Mouse (Mus musculus) induced T-regulatory cell, adult 2 months (primary cell): ENCODE results near the gene Uprt.
A peak's percentile ranks its signal among the peaks of the same experiment; 100 is the strongest.

ENCODE experiments used
- DNase-seq: peaks from one replicate; pipeline ENCODE4 v3.0.0-alpha.2; 2012; ENCODE audit warnings: low read depth

The Uprt gene

DNA sequence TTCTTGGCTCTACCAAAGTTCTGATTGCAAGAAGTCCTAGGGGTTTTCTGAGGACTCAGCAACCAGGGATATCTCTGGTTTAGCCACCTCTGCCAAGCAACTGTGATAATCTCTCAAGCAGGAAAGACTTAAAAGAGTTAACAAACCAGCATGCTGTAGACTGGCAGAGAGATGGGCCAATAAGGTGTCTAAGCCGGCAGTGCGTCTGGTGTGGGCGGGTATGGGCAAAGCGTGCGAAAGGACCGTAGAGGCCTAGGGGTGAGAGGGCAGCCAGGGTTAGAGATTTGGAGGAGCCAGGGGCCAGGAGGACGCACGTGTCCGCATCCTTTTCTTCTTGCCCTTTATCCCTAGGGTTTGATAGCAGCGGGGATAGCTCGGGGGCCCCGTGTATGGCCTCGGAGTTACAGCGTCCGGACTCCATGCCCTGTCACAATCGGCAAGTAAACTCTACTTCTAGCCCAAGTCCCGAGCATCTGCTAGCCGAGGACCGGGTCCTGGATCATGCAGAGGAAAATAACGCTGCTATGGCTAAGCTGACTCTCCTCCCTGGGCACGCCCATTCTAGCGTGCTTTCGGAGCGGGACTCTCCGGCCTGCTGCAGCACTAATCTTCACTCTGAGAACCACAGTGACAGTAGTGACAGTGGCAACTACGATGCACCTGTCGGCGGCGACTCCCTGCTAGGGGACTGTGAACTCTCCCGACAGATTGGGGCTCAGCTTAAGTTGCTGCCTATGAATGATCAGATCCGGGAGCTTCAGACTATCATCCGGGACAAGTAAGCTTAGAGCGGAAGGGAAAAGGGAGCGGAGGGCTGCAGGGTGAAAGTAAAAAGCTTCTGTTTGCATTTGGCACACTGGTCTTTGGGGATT, at the start of gene Uprt:
TSS of gene Uprt (plus strand) at position 247 of the 872 bp plus-strand sequence.
- DNase-seq: peak; percentile 83

DNA sequence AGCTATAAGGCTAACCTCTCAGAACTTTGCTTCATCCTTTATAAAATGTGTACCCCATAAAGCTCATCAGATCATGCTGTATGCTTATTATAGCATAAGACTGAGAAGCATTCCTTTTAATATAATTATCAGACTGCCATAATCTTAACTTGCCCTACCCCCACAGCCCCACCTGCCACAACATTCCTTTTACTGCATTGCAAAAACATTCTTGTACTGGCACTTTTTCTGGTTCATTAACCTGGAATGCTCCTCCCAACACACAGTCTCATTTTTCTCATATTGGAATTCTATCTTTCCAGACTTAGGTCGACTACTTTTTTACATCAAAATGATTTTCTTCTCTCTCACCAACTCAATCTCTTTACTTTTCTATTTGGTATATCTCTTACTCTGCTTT, 49.2 kb upstream of the Uprt start:
- DNase-seq: no peak

DNA sequence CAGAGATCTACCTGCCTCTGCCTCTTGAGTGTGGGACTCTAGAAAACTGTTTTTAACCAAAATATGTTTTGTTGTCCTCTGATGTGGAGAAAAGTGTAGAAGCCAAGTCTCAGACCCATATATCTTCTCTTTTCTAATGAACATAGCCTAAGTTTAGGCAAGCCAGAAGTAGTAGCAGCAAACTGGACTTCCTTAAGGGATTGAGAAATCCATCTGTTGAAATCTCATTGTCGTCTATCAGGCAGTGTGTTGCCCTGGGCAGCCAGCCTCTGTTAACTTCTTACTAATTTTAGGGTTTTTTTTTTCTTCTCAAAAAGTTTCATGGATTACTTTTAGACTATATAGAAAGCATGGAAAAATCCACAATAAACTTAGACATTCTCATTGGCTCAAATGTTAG, 30.2 kb upstream of the Uprt start:
- DNase-seq: no peak

DNA sequence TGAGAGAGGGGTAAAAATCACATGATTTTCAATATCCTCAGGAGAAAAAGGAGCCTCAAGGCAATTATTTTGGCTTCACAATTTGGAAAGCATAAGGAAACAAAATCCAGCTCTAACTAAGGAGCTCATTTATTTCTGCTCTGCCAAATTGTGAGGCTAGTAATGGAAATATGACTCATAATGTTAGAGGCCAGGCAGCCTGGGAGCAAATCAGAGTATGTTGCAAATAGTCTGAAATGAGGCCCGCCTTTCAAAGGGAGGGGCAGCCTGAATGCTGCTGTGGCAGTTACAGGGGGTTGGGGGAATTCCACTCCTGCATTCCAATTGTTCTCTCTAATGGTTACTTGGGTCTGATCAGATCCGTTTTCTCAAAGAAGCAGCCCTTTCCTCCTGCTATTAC, 20.9 kb upstream of the Uprt start:
- DNase-seq: no peak

DNA sequence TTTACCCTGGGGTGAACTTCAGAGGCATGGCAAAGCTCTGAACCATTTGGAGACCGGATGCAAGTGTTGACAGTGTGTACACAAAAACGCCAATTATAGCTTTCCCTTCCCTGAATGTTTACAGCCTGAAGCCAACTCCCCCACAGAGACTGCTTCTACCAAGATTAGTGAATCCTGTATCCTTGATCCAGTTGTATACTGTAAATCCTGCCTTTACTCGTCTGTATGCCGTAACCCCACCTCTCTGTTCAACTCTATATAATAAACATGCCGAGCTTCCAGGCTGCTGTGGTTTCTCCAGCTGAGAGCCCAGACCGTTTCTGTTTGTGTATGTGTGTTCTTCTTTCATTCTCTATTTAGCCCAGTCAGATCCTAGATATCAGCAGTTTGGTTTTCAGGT, 18.2 kb upstream of the Uprt start:
- DNase-seq: no peak

DNA sequence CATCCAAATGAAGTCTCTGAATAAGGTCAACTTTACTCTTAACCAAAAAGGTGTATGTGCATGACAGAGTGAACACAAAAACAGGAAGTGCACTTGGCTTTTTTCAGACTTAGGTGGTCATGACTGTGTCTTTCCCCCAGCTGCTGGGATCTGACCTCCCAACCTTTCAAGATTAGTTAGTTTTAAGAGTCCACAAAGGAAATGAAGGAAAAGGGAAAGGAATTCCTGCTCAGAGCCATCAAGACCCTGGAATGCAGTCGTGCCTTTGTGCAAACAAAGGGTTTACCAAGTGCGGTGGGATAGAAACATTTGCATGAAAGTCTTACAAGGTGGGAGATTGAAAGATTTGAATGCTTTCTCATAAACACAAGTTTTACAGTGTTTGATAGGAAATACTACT, 4.6 kb upstream of the Uprt start:
- no peak for DNase-seq

DNA sequence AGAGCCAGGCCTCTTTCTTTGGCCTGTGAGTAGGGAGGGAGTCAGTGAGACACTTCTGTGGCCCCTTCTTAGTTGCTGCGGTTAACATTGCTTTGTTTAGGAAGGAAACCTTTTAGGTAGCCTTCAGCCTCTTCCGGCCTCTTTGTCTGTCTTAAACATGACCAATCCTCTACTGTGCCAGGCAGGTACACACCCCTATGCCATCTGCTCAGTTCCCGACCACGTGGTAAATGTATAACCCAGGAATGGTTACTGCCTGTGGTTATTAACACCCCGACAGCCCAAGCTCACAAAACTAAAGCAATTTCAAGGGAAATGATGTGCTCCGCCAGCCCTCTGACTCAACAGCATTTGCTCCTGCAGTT, 808 bp downstream of the Uprt start:
- DNase-seq: peak; percentile 51

DNA sequence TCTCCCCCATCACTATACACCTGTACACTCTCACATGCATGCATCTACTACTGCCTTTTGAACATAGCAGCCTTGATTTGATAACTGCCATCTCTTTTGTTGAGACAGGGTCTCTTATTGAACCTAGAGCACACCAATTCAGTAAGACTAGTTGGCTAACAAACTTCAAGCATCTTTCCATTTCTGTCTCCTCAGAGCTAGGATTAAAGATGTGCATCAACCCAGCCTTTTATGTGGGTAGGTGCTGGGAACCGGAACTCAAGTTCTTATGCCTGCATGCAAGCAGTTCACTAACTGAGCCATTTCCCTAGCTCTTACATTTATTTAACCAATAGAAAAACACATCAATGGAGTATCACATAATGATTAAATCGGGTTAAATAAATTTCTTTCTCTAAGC, 3.0 kb downstream of the Uprt start:
- peak; percentile 13 for DNase-seq

DNA sequence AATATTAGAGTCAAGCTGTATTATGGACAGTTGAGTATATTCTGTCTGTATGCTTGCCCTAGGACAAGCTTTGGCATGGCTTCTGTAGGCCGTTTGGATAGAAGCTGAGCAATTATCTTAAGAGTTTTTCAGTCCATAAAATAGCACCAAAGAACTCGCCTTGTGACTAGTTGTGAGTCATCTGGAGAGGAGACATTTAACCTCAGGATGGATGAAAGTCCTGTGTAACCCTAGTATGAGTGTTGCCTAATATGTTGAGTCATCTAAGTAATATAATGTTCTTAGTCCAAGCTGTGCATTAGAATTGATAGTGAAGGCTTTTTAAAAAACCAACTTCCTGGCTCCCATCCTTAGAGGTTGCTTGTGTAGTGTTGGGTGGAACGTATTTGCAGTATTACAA, 5.4 kb downstream of the Uprt start:
- peak; percentile 9 for DNase-seq

DNA sequence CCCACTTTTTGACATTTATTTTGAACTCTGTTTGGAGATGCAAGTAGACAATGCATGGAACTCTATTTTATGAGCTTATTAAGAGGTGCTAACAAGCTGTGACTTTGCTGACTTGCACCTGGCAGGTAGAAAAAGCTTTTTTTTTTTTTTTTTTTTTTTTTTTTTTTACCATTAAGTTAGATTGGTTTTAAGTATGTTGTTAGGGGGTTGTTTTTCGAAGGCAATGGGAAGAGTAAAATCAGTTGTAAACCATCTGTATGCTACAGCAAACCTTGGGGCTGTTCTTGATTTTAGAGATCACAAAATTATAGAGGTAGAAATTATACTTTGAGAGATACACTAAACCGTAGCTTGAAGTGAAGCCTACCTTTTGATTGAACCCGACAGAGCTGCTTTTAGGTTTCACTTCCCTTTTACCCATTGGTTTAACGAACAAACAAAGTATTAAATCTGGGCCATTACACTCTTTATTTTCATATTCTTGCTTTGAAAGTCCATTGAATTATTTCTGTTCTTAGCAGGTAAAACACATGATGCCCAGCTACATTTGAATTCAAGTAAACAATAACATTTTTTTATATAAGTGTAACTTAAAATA, 6.4 kb downstream of the Uprt start:
- DNase-seq: no peak

DNA sequence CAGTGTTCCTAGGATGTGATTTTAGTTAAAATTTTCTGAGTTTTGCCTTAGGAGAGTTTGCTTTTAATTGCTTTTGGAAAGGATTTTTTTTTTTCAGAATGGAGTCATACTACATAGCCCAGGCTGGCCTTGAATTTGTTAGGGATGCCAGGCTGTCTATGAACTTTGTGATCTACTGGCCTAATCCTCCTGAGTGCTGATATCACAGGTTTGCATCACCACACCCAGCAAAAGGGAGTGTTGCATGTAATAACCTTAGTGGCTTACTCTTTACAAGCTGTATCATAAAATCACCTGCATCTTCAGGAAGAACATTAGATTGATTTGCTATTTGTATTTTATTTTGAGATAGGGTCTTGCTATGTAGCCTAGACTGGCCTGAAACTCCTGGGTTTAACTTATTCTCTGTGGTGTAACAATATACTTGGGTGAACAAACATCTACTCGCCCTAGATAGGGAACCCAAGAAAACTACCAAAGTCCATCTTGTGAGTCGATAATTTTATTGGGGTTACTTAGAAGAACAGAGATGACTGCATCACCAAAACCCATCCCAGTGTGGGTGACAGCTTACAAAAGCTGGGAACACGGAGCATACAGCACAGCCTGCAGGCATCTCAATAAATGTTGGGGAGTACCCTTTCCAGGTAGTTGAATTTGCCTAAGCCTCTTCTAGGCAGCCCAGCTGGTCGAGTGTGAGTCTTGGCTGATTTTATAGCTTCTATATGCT, 7.2 kb downstream of the Uprt start:
- DNase-seq: no peak

DNA sequence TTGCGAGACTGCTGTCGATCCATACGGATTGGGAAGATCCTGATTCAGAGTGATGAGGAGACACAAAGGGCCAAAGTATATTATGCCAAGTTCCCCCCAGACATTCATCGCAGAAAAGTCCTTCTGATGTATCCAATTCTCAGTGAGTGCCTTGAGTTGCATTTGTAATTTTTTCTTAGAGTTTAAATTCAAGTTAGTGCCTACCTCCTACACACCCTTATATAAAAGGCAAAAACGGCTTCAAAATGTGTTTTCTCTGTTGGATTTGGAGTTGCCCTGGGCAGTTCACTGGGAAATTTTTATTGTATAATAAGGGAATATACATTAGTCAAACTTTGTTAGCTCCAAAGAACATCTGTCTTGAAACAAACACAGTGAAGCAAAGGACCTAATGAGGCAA, 19.1 kb downstream of the Uprt start:
- no peak for DNase-seq

DNA sequence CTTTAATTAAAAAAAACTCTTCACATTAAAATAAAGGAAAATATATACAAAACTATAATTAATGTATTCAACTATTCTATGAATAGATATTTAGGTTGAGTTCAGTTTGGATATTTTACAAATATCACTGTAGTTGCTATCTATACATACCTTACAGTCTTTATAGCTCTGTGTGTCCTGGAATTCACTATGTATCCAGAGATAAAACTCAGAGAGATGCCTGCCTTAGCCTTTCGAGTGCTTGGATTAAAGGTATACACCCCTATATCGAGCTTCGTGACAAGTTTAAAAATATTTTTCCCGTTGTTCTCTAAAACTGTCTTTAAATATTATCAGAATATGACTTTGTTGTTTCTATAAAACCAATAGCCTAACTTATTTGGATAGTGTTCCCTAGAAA, 60.0 kb downstream of the Uprt start:
- no peak for DNase-seq

DNA sequence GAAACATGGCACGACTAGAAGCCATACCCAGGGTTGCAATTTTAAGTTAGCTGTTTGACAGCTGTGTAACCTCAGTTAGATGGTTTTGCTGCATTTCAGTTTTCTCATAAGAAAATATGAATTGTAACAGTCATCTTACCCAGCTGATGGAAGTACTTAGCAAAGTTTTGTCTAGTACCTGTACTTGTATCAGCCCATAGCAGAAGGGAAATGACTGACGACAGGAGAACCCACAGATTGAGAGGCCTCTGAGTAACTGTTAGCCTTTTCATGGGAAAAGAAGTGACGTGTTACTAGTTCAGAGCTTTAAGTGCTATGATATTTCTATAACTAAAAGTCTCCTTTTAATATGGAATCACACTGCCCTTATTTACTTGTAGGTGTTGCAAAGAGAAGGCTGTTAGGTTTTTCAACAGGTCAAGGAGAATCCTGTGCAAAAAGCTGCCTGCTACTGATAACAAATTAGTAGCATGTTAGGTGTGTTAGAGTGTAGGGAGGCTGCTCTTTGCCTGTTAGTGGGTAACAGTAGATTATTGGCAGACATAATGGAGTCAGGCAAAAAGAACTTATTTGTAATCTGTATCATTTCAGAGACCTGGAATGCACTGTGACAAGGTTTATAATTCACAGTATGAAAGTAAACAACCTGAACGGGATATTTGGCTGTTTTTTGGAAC, 61.4 kb downstream of the Uprt start:
- no peak for DNase-seq

DNA sequence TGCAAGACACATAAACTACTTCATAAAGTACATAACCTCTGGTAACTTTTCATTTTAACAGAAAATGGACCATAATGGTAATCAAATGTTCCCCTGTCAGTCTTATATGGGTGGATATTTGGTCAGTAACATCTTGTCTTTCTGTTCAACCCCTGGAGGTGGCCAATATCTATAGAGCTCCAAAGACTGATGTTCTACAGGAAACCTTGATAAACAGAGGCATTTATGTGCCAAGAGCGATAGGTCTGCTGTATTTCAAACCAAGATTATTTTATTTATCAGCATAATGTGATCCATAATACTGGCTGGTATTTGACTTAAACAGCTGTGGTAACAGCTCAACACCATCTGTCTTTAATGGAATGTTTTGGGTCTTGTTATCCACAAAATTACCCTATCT, 62.7 kb downstream of the Uprt start:
- no peak for DNase-seq
